Mouse (Mus musculus) lung, adult 18-20 months (tissue): ENCODE measurements around the gene Supt4a.

Experiments
- DNase-seq, 2 experiments: peaks; one replicate each; pipeline ENCODE4 v3.0.0; 2022; ENCODE audit warnings: mixed read lengths in 2 of 2

The Supt4a gene

GRCm38 (mm10) chr11:87737175-87737740 is at the start of gene Supt4a:
Supt4a (plus strand) TSS chr11:87737552.
- peak; percentile 94 to 96 for DNase-seq

GRCm38 (mm10) chr11:87688478-87689203 is 48.7 kb upstream of the Supt4a start:
- DNase-seq = no peak

GRCm38 (mm10) chr11:87689402-87689808 is 47.9 kb upstream of the Supt4a start:
- peak; percentile 87 to 92 for DNase-seq

- DNase-seq = peak in 1 of 2 experiments; percentile 30
Observed at GRCm38 (mm10) chr11:87690054-87690740, 47.2 kb upstream of the Supt4a start.

- no peak for DNase-seq
Observed at GRCm38 (mm10) chr11:87697131-87697682, 40.1 kb upstream of the Supt4a start.

GRCm38 (mm10) chr11:87698126-87698525 is 39.2 kb upstream of the Supt4a start:
- peak in 1 of 2 experiments; percentile 50 for DNase-seq

- DNase-seq = no peak
Observed at GRCm38 (mm10) chr11:87701108-87701507, 36.2 kb upstream of the Supt4a start.

GRCm38 (mm10) chr11:87701877-87702620 is 35.3 kb upstream of the Supt4a start:
- no peak for DNase-seq

- DNase-seq = no peak
Observed at GRCm38 (mm10) chr11:87703654-87704053, 33.7 kb upstream of the Supt4a start.

- DNase-seq = no peak
Observed at GRCm38 (mm10) chr11:87704289-87704688, 33.1 kb upstream of the Supt4a start.

GRCm38 (mm10) chr11:87707570-87707969 is 29.8 kb upstream of the Supt4a start:
- no peak for DNase-seq

GRCm38 (mm10) chr11:87708979-87709378 is 28.4 kb upstream of the Supt4a start:
- DNase-seq = no peak

GRCm38 (mm10) chr11:87709513-87710261 is 27.7 kb upstream of the Supt4a start:
- peak; percentile 86 to 91 for DNase-seq

GRCm38 (mm10) chr11:87710262-87710615 is 27.1 kb upstream of the Supt4a start:
- no peak for DNase-seq

- no peak for DNase-seq
Observed at GRCm38 (mm10) chr11:87712188-87712587, 25.2 kb upstream of the Supt4a start.

- no peak for DNase-seq
Observed at GRCm38 (mm10) chr11:87715999-87716398, 21.4 kb upstream of the Supt4a start.

- no peak for DNase-seq
Observed at GRCm38 (mm10) chr11:87719526-87719925, 17.8 kb upstream of the Supt4a start.

- no peak for DNase-seq
Observed at GRCm38 (mm10) chr11:87720324-87720723, 17.0 kb upstream of the Supt4a start.

- DNase-seq = no peak
Observed at GRCm38 (mm10) chr11:87720839-87721238, 16.5 kb upstream of the Supt4a start.

- no peak for DNase-seq
Observed at GRCm38 (mm10) chr11:87722168-87722567, 15.2 kb upstream of the Supt4a start.

- no peak for DNase-seq
Observed at GRCm38 (mm10) chr11:87722891-87723290, 14.5 kb upstream of the Supt4a start.

GRCm38 (mm10) chr11:87725515-87725914 is 11.8 kb upstream of the Supt4a start:
- no peak for DNase-seq
